Comparison of ENCODE assay signal across 8 mouse cellular contexts in genomic region chr10:118867896-118868600, GRCm38 (mm10). TPM values are rescaled to one million over a fixed set of nuclear protein-coding genes. Genes with fewer than 3 reads are reported as not detected.
DNase-seq lines count a peak whose midpoint lies in the region; ATAC-seq and TF ChIP-seq lines count a peak whose summit lies in the region.

No protein-coding gene starts in this region.

- H3K9ac ChIP-seq in hindbrain, embryonic 16.5 days (ENCODE audit: low read depth, low read length): peak overlapping the region; percentile 99
- H3K9ac ChIP-seq in liver, embryonic 14.5 days (replicated peaks): peak overlapping the region; percentile 65

- no peak for TF ChIP-seq CTCF in bone marrow macrophage, adult 2 months (IDR thresholded peaks at IDR 0.05; ENCODE audit: low read depth, low read length)
- TF ChIP-seq CTCF in liver, embryonic 14.5 days (IDR thresholded peaks at IDR 0.05; ENCODE audit: low read depth): no peak

- under 1% methylated on average over 54 of the region's 62 CpGs for WGBS in hindbrain, embryonic 16.5 days
- under 1% methylated on average over 58 of the region's 62 CpGs for WGBS in liver, embryonic 14.5 days (ENCODE audit: insufficient replicate concordance)

- peaks cover 28% of the 10 kb centered on the region for H3K4me1 ChIP-seq in bone marrow macrophage, adult 2 months (ENCODE audit: control insufficient read depth, insufficient read depth, low read length)
- peaks cover 27% of the 10 kb centered on the region for H3K4me1 ChIP-seq in hindbrain, embryonic 16.5 days (ENCODE audit: control insufficient read depth, insufficient read depth, low read depth, low read length)
- peaks cover 0 to 8% of the 10 kb centered on the region in 2 experiments; a peak in 1 of 4 replicates for H3K4me1 ChIP-seq in liver, embryonic 14.5 days (replicated peaks; ENCODE audit: control insufficient read depth in 2 of 2, insufficient read depth in 2 of 2, low read length in 1 of 2)

- H3K27ac ChIP-seq in bone marrow macrophage, adult 2 months (ENCODE audit: insufficient read depth, low read depth, low read length): peak overlapping the region; percentile 63
- H3K27ac ChIP-seq in hindbrain, embryonic 16.5 days (ENCODE audit: low read depth, low read length): peak overlapping the region; percentile 97
- no peak overlapping the region for H3K27ac ChIP-seq in liver, embryonic 14.5 days

- DNase-seq in cerebellum, adult 11-12 months: peak; percentile 26
- no peak for DNase-seq in cerebellum, postnatal 36 days
- DNase-seq in forelimb bud, embryonic 11.5 days (ENCODE audit: low read depth, low spot score): peak; percentile 44
- no peak for DNase-seq in liver, embryonic 14.5 days (ENCODE audit: low read depth in 3 of 3, low spot score in 3 of 3)
- peak; percentile 69 for DNase-seq in neural tube, embryonic 10.5 days (ENCODE audit: extremely low spot score, low spot score)
- peak; percentile 36 for DNase-seq in thymus, postnatal 0 days (ENCODE audit: low spot score)

- no peak for TF ChIP-seq POLR2A in bone marrow macrophage, adult 2 months (IDR thresholded peaks at IDR 0.05; ENCODE audit: borderline replicate concordance, low read depth, low read length)

- peak; percentile 18 for ATAC-seq in hindbrain, embryonic 16.5 days
- peak; percentile 42 for ATAC-seq in liver, embryonic 14.5 days (ENCODE audit: insufficient read depth)

- H3K9me3 ChIP-seq in hindbrain, embryonic 16.5 days (ENCODE audit: control insufficient read depth, low read length): no peaks in the 10 kb centered on the region
- H3K9me3 ChIP-seq in liver, embryonic 14.5 days (ENCODE audit: control insufficient read depth, low read length): no peaks in the 10 kb centered on the region

- TF ChIP-seq EP300 in liver, embryonic 14.5 days (IDR thresholded peaks at IDR 0.05; ENCODE audit: low read depth): no peak

- H3K36me3 ChIP-seq in hindbrain, embryonic 16.5 days (ENCODE audit: control insufficient read depth, insufficient read depth, low read length): no peaks in the 10 kb centered on the region
- no peaks in the 10 kb centered on the region for H3K36me3 ChIP-seq in liver, embryonic 14.5 days (replicated peaks; ENCODE audit: control insufficient read depth, insufficient read depth, low read depth)

- peak overlapping the region; percentile 60 for H3K4me2 ChIP-seq in hindbrain, embryonic 16.5 days (ENCODE audit: low read length)
- peak overlapping the region; percentile 81 for H3K4me2 ChIP-seq in liver, embryonic 14.5 days (ENCODE audit: low read depth)

- peak overlapping the region; percentile 92 for H3K4me3 ChIP-seq in bone marrow macrophage, adult 2 months (ENCODE audit: insufficient read depth, low read length)
- peak overlapping the region; percentile 69 for H3K4me3 ChIP-seq in hindbrain, embryonic 16.5 days (ENCODE audit: low read length)
- H3K4me3 ChIP-seq in liver, embryonic 14.5 days (ENCODE audit: insufficient read depth in 1 of 2, low read depth in 2 of 2, low read length in 2 of 2): peak overlapping the region; percentile 56 to 76

- H3K27me3 ChIP-seq in hindbrain, embryonic 16.5 days (replicated peaks; ENCODE audit: control insufficient read depth, insufficient read depth, low read length): no peaks in the 10 kb centered on the region
- H3K27me3 ChIP-seq in liver, embryonic 14.5 days (ENCODE audit: control insufficient read depth, insufficient read depth, low read length): peaks cover 3% of the 10 kb centered on the region; the same call in 1 of the 2 replicates

RNA-seq across cellular contexts. Expression of gene Dyrk2, which starts 2.0 kb away (rescaled TPM):
- 26.7 and 37.5 TPM in 2 replicates for polyA plus RNA-seq in bone marrow macrophage, adult 2 months (2012; ENCODE audit: insufficient read depth, insufficient read length, missing spikeins)
- polyA plus RNA-seq in hindbrain, embryonic 16.5 days (2015; fragmentation: Nextera tagmentation; extraction: Ambion mirVana): 10.0 and 10.1 TPM in 2 replicates
- 2.5 and 3.0 TPM in 2 replicates for polyA plus RNA-seq in liver, embryonic 14.5 days (2012; rRNA removed)
- polyA plus RNA-seq in liver, embryonic 14.5 days (2014; fragmentation: Nextera tagmentation; extraction: Ambion mirVana): 1.8 and 2.7 TPM in 2 replicates
- polyA plus RNA-seq in thymus, postnatal 0 days (2015; fragmentation: Nextera tagmentation; extraction: Ambion mirVana): 7.7 and 9.3 TPM in 2 replicates

Comparison
In these comparisons a context has a peak if more than half of its experiments do, and no peak if none do; other contexts are left out.
1. DNase-seq: peak in cerebellum, adult 11-12 months (single experiment), forelimb bud, embryonic 11.5 days (single experiment), neural tube, embryonic 10.5 days (single experiment) and thymus, postnatal 0 days (single experiment); none in cerebellum, postnatal 36 days (0 of 2) and liver, embryonic 14.5 days (0 of 3).
2. Peak in every context shown above with its lines, with median percentiles within 50 percentile points of each other: H3K4me3 ChIP-seq.